Comparison of ENCODE assay signal across 15 mouse cellular contexts in genomic region chr16:20413870-20414331, GRCm38 (mm10). TPM values are rescaled to one million over a fixed set of nuclear protein-coding genes. Genes with fewer than 3 reads are reported as not detected.
A peak's percentile ranks its signal among the peaks of the same experiment; 100 is the strongest.
DNase-seq lines count a peak whose midpoint lies in the region; ATAC-seq and TF ChIP-seq lines count a peak whose summit lies in the region.
"Had no signal": no experiment of that assay in that cellular context is flagged by ENCODE, and none has a peak within 500 bp of the region (broad histone marks: within the 10 kb centered on the region; RNA-seq: fewer than 3 reads in every experiment).

No protein-coding gene starts in this region.

- H3K27me3 ChIP-seq in G1E (ENCODE audit: insufficient read depth, low read length), result no peaks in the 10 kb centered on the region
- no peaks in the 10 kb centered on the region for H3K27me3 ChIP-seq in embryonic facial prominence, embryonic 10.5 days (replicated peaks; ENCODE audit: low read depth, poor library complexity, severe bottlenecking)
- H3K27me3 ChIP-seq: embryonic facial prominence, embryonic 15.5 days; forebrain, embryonic 15.5 days; limb, embryonic 15.5 days; megakaryocyte, embryonic 14.5 days had no signal

- H3K27ac ChIP-seq in embryonic facial prominence, embryonic 10.5 days (replicated peaks), result no peak overlapping the region
- H3K27ac ChIP-seq: embryonic facial prominence, embryonic 15.5 days; forebrain, embryonic 15.5 days; left cerebral cortex, adult 2 months; limb, embryonic 15.5 days had no signal

- H3K4me3 ChIP-seq in G1E (ENCODE audit: low read depth, low read length), result no peak overlapping the region
- H3K4me3 ChIP-seq in embryonic facial prominence, embryonic 10.5 days, result no peak overlapping the region
- H3K4me3 ChIP-seq: embryonic facial prominence, embryonic 15.5 days; forebrain, embryonic 15.5 days; left cerebral cortex, adult 2 months; limb, embryonic 15.5 days; megakaryocyte, embryonic 14.5 days had no signal

- DNase-seq in heart, adult 9 months (ENCODE audit: low spot score in 2 of 2), result peak; percentile 8 to 23
- DNase-seq in heart, postnatal 36 days, result no peak
- DNase-seq in G1E (ENCODE audit: low spot score), result no peak
- peak; percentile 56 to 76 for DNase-seq in lung, adult 18-20 months
- DNase-seq in embryo, embryonic 11 days, result no peak
- DNase-seq in embryonic facial prominence, embryonic 10.5 days (ENCODE audit: low spot score), result no peak
- DNase-seq: cerebellum, postnatal 36 days; kidney, postnatal 25 days; right cerebral cortex, postnatal 14 days had no signal

- peaks cover 13% of the 10 kb centered on the region for H3K4me1 ChIP-seq in G1E (ENCODE audit: insufficient read depth, low read depth, low read length)
- H3K4me1 ChIP-seq in embryonic facial prominence, embryonic 10.5 days, result no peaks in the 10 kb centered on the region
- H3K4me1 ChIP-seq: embryonic facial prominence, embryonic 15.5 days; forebrain, embryonic 15.5 days; limb, embryonic 15.5 days had no signal

- WGBS in embryonic facial prominence, embryonic 10.5 days, result 82% methylated on average over 2 of the region's 2 CpGs

- no peaks in the 10 kb centered on the region for H3K9me3 ChIP-seq in G1E (replicated peaks)
- H3K9me3 ChIP-seq in embryonic facial prominence, embryonic 10.5 days, result no peaks in the 10 kb centered on the region
- H3K9me3 ChIP-seq: embryonic facial prominence, embryonic 15.5 days; forebrain, embryonic 15.5 days; limb, embryonic 15.5 days; megakaryocyte, embryonic 14.5 days had no signal

- H3K36me3 ChIP-seq in G1E (replicated peaks), result peaks cover 36% of the 10 kb centered on the region
- H3K36me3 ChIP-seq in embryonic facial prominence, embryonic 10.5 days (replicated peaks), result peaks cover 15% of the 10 kb centered on the region
- H3K36me3 ChIP-seq: embryonic facial prominence, embryonic 15.5 days had no signal

- intact Hi-C loops in heart, postnatal 36 days (cut with DNase I), result no loop called here

- ATAC-seq in G1E (ENCODE audit: extremely low read depth, insufficient number of reproducible peaks, low FRiP score, poor library complexity, severe bottlenecking), result peak; percentile 28; the same call in 1 of the 2 replicates
- peak; percentile 45; the same call in 1 of the 2 replicates for ATAC-seq in megakaryocyte, adult 5-6 weeks (ENCODE audit: poor library complexity, severe bottlenecking)
- ATAC-seq: forebrain, embryonic 15.5 days had no signal

- TF ChIP-seq CTCF in G1E (IDR thresholded peaks at IDR 0.05; ENCODE audit: low read depth, low read length), result no peak

RNA-seq across cellular contexts. Expression of gene Abcc5, which starts 12.3 kb away (rescaled TPM):
- 10 to 100 TPM; 32.2 to 34.5 TPM for total RNA-seq in heart, postnatal 36 days (2021)
- total RNA-seq in G1E (2014; fragmentation: Nextera tagmentation), result 59.5 and 76.4 TPM in 2 replicates
- total RNA-seq in G1E (2017), result 20.7 and 24.6 TPM in 2 replicates
- polyA plus RNA-seq in G1E (2012), result 3.2 and 3.6 TPM in 2 replicates
- total RNA-seq in megakaryocyte, adult 5-6 weeks (2015), result 22.8 and 27.4 TPM in 2 replicates
- 28.2 and 38.9 TPM in 2 replicates for total RNA-seq in megakaryocyte, adult 5-6 weeks (2017)
- 63.9 and 64.3 TPM in 2 replicates for polyA plus RNA-seq in embryonic facial prominence, embryonic 10.5 days (2016; fragmentation: Nextera tagmentation; extraction: Ambion mirVana)

Comparison
In these comparisons a context has a peak if more than half of its experiments do, and no peak if none do; other contexts are left out.
1. DNase-seq: peak in heart, adult 9 months (2 of 2) and lung, adult 18-20 months (2 of 2); none in heart, postnatal 36 days (0 of 2), G1E (single experiment), embryo, embryonic 11 days (single experiment) and embryonic facial prominence, embryonic 10.5 days (single experiment).